Mouse (Mus musculus): Measurements from ENCODE around the gene Bmper.

- no peak for TF ChIP-seq CTCF (IDR thresholded peaks at IDR 0.05; ENCODE audit: low read depth, low read length)
- no peak for TF ChIP-seq POLR2A (IDR thresholded peaks at IDR 0.05; ENCODE audit: extremely low read depth, insufficient read depth, low read length)
These were observed 118.4 kb downstream of the Bmper start for GRCm38 (mm10) chr9:23341246-23341645.

Measured in liver, adult 2 months (tissue).